Mouse (Mus musculus) lung, postnatal 0 days (tissue): Measurements from ENCODE around the gene Ric8b.

Source experiments
- CTCF ChIP-seq: IDR thresholded peaks from 2 replicates; pipeline ENCODE4 v1.5.1; 2016; ENCODE audit warnings: antibody characterized with exemption, mild to moderate bottlenecking
- EP300 ChIP-seq: IDR thresholded peaks from 2 replicates; pipeline ENCODE4 v1.6.1; 2016; ENCODE audit warnings: antibody characterized with exemption, mild to moderate bottlenecking, control low read depth

DNA sequence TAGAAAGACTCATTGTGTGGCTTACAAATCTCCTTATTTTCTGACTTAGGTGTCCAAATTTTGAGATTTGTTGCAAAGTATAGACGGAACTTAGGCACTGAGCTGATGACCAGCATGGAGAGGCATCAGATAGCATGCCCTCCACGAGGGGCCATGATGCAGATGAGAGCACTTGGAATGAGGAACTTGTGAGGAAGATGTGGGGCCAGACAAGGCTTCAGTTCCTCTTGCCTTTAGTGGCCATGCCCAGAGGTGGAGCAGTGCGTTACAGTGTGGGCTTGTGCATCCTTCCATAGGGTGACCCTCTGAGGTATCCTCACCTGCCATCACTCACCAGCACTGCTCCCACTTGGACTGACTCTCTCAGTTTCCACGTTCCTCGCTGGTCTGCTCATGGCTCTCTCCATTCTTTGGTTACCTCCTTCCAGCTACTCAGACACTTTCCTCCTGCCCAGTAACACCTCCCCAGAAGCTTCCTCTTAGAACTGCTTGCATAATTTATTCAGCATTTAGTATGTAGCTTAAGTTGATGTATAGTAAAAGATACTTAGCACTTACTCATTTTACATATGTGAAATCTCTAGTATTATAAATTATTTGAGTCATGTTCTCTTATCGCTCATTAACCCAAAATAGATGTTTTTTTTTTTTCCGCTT lies 18.3 kb downstream of the Ric8b start:
- TF ChIP-seq CTCF (no peak), EP300 (no peak)
